Mouse (Mus musculus) forebrain, postnatal 0 days (tissue): ENCODE data around the gene Rae1. TPM values are rescaled to one million over a fixed set of nuclear protein-coding genes. Genes with fewer than 3 reads are reported as not detected.

Experiments
- ATAC-seq: fragments of 200-750 bp; cut with Nextera tagmentation; 2 replicates; pipeline ENCODE4 v1.8.0; 2017; ENCODE audit warnings: mild to moderate bottlenecking, moderate library complexity
- DNase-seq: peaks from one replicate; pipeline ENCODE4 v3.0.0-alpha.2; 2015
- H3K27ac ChIP-seq: fragments of 300-500 bp; sonication (generic); 2 replicates; pipeline ENCODE4 v1.5.1; 2014; ENCODE audit warnings: low read depth, mild to moderate bottlenecking, antibody characterized with exemption, low read length, moderate library complexity, mixed read lengths
- H3K27me3 ChIP-seq: fragments of 300-500 bp; sonication (generic); 2 replicates; pipeline ENCODE4 v1.6.1; 2014; ENCODE audit warnings: mild to moderate bottlenecking, low read length, mixed read lengths; ENCODE audit not compliant: insufficient read depth
- H3K36me3 ChIP-seq: fragments of 300-500 bp; sonication (generic); 2 replicates; pipeline ENCODE4 v1.6.1; 2014; ENCODE audit warnings: mild to moderate bottlenecking, moderate library complexity; ENCODE audit not compliant: insufficient read depth
- H3K4me1 ChIP-seq: fragments of 300-500 bp; sonication (generic); 2 replicates; pipeline ENCODE4 v1.6.1; 2014; ENCODE audit warnings: antibody characterized with exemption; ENCODE audit not compliant: insufficient read depth
- H3K4me2 ChIP-seq: fragments of 300-500 bp; sonication (generic); 2 replicates; pipeline ENCODE4 v1.6.1; 2014; ENCODE audit warnings: low read depth, mild to moderate bottlenecking, moderate library complexity
- H3K4me3 ChIP-seq: fragments of 300-500 bp; sonication (generic); 2 replicates; pipeline ENCODE4 v1.5.1; 2014; ENCODE audit warnings: low read depth, low read length, mixed read lengths
- H3K9ac ChIP-seq: fragments of 300-500 bp; sonication (generic); 2 replicates; pipeline ENCODE4 v1.6.1; 2014; ENCODE audit warnings: mild to moderate bottlenecking
- H3K9me3 ChIP-seq: fragments of 300-500 bp; sonication (generic); 2 replicates; pipeline ENCODE4 v1.6.1; 2016; ENCODE audit warnings: low read length
- CTCF ChIP-seq: sonication (generic); IDR thresholded peaks from 2 replicates; pipeline ENCODE4 v1.5.1; 2016; ENCODE audit warnings: antibody characterized with exemption, control low read depth, low read depth
- WGBS: fragments of 180-500 bp; shearing (Covaris S2); extraction: QIAGEN DNeasy Blood & Tissue Kit; methylation state at CpG from one replicate; pipeline ENCODE4 v1.1.7; 2014; 5-methylcytosine and 5-hydroxymethylcytosine counted together
- polyA plus RNA-seq: library from polyadenylated mRNA; unstranded; fragments of >200 nt; fragmentation: Nextera tagmentation; extraction: Ambion mirVana; gene quantifications from 2 replicates; pipeline ENCODE4 v1.2.1, GENCODE M21; 2015
- total RNA-seq: library from RNA; depleted of rRNA; stranded (reverse); fragments of >200 nt; gene quantifications from 2 replicates; pipeline ENCODE4 v1.2.3, GENCODE M21; 2014

Gene Rae1
- total and polyA plus RNA-seq, 2 experiments from 2014 or later, result 108 to 150 TPM

GRCm38 (mm10) chr2:172976661-172977238 lies 23.2 kb upstream of the Rae1 start:
- Histone ChIP-seq H3K36me3 (no peaks in the 10 kb centered on the region), H3K4me1 (peaks cover 9% of the 10 kb centered on the region; the same call in 1 of the 2 replicates), H3K27me3 (no peaks in the 10 kb centered on the region; the same call in 1 of the 2 replicates), H3K9me3 (no peaks in the 10 kb centered on the region), H3K4me2 (no peak overlapping the region), H3K27ac (no peak overlapping the region), H3K9ac (no peak overlapping the region), H3K4me3 (no peak overlapping the region)
- no peak for DNase-seq
- TF ChIP-seq CTCF, result no peak
- 0 out of 2 replicates have a peak, but pooled peaks have one; percentile 24 for ATAC-seq
- 24% methylated on average over 7 of the region's 7 CpGs for WGBS

GRCm38 (mm10) chr2:172977409-172978130 lies 22.3 kb upstream of the Rae1 start, which contains the start of gene Spo11:
TSS of gene Spo11 (plus strand) at chr2:172977700.
- Histone ChIP-seq H3K27me3 (no peaks in the 10 kb centered on the region; the same call in 1 of the 2 replicates), H3K4me2 (no peak within 1 kb of the TSS; the same call in 1 of the 2 replicates), H3K27ac (no peak within 1 kb of the TSS), H3K36me3 (no peaks in the 10 kb centered on the region), H3K9ac (no peak within 1 kb of the TSS), H3K4me3 (no peak within 1 kb of the TSS), H3K4me1 (peaks cover 9% of the 10 kb centered on the region; the same call in 1 of the 2 replicates), H3K9me3 (no peaks in the 10 kb centered on the region)
- no peak for TF ChIP-seq CTCF
- DNase-seq (no peak), ATAC-seq (peak; percentile 49; the same call in 1 of the 2 replicates)
- 9% methylated on average over 14 of the region's 14 CpGs for WGBS

GRCm38 (mm10) chr2:172978131-172978633 lies 21.7 kb upstream of the Rae1 start:
- H3K9ac ChIP-seq, result no peak overlapping the region
- ATAC-seq (no peak), DNase-seq (no peak)
- no peak overlapping the region for H3K27ac ChIP-seq
- no peak overlapping the region for H3K4me3 ChIP-seq
- TF ChIP-seq CTCF, result no peak
- 52% methylated on average over 4 of the region's 4 CpGs for WGBS
- H3K27me3 ChIP-seq, result no peaks in the 10 kb centered on the region; the same call in 1 of the 2 replicates
- H3K36me3 ChIP-seq, result no peaks in the 10 kb centered on the region
- no peaks in the 10 kb centered on the region for H3K9me3 ChIP-seq
- H3K4me2 ChIP-seq, result no peak overlapping the region
- H3K4me1 ChIP-seq, result peaks cover 9% of the 10 kb centered on the region; the same call in 1 of the 2 replicates

GRCm38 (mm10) chr2:172979666-172980345 lies 20.1 kb upstream of the Rae1 start:
- Histone ChIP-seq H3K27ac (no peak overlapping the region), H3K4me2 (no peak overlapping the region), H3K9ac (no peak overlapping the region), H3K4me1 (peaks cover 9% of the 10 kb centered on the region; the same call in 1 of the 2 replicates), H3K4me3 (no peak overlapping the region), H3K27me3 (no peaks in the 10 kb centered on the region; the same call in 1 of the 2 replicates), H3K9me3 (no peaks in the 10 kb centered on the region), H3K36me3 (no peaks in the 10 kb centered on the region)
- TF ChIP-seq CTCF, result no peak
- WGBS, result 94% methylated on average over 43 of the region's 43 CpGs
- no peak for DNase-seq
- no peak for ATAC-seq

GRCm38 (mm10) chr2:172982776-172983561 lies 16.9 kb upstream of the Rae1 start:
- 76% methylated on average over 9 of the region's 9 CpGs for WGBS
- ATAC-seq, result peak; percentile 67
- H3K9me3 ChIP-seq, result no peaks in the 10 kb centered on the region

GRCm38 (mm10) chr2:172990161-172990560 lies 9.8 kb upstream of the Rae1 start:
- no peak overlapping the region for H3K4me2 ChIP-seq
- no peaks in the 10 kb centered on the region for H3K36me3 ChIP-seq
- no peaks in the 10 kb centered on the region for H3K9me3 ChIP-seq
- no peaks in the 10 kb centered on the region for H3K4me1 ChIP-seq
- no peak for TF ChIP-seq CTCF
- H3K9ac ChIP-seq, result no peak overlapping the region
- no peaks in the 10 kb centered on the region for H3K27me3 ChIP-seq
- no peak overlapping the region for H3K27ac ChIP-seq
- no peak overlapping the region for H3K4me3 ChIP-seq
- no peak for ATAC-seq
- 77% methylated on average over 6 of the region's 6 CpGs for WGBS
- DNase-seq, result no peak

More at GRCm38 (mm10) chr2:172982776-172983561, 16.9 kb upstream of the Rae1 start:
- Histone ChIP-seq H3K4me3 (no peak overlapping the region), H3K9ac (no peak overlapping the region), H3K27me3 (no peaks in the 10 kb centered on the region; the same call in 1 of the 2 replicates), H3K27ac (no peak overlapping the region), H3K36me3 (no peaks in the 10 kb centered on the region), H3K4me1 (no peaks in the 10 kb centered on the region), H3K4me2 (no peak overlapping the region)
- peak; percentile 52 for TF ChIP-seq CTCF
- no peak for DNase-seq
